Mouse (Mus musculus) heart, adult 10 weeks (tissue): ENCODE measurements around the gene A230050P20Rik. TPM values are rescaled to one million over a fixed set of nuclear protein-coding genes. Genes with fewer than 3 reads are reported as not detected.

Experiments
- polyA plus RNA-seq: library from polyadenylated mRNA; stranded (reverse); fragments of 350-450 nt; fragmentation: Illumina TruSeq; extraction: RNeasy Lipid Tissue Mini Kit (QIAGEN cat#74804); gene quantifications from one replicate; pipeline ENCODE4 v1.2.3, GENCODE M21; 2014; ENCODE audit warnings: low read depth, low replicate concordance

Gene A230050P20Rik
- 11.0 TPM for polyA plus RNA-seq

DNA sequence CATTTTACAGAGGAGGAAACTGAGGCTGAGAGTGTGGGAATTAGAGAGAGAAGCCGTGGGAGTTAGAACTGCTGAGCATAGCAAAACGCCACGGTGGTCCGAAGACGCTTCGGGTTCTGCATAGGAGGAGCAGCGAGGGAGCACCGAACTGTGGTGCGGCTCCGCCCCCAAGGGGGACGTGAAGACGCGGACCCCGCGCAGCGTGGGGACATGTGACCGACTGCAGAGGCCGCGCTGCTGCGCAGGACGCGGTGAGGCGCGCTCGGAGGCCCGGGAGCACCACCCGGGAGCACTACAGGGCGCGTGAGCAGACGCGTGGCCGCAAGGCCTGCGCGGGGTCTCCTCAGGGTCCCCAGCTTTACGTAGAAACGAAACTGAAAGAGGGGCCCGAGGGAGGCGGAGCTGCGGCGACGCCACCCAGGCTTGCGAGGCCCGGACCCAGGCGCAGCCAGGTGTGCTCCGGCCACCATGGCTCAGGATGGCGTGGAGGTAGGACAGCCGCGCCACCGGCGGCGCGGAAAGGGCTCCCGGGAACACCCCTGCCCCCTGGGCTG lies at the start of gene A230050P20Rik:
Gene A230050P20Rik (plus strand): TSS at position 195 of the 554 bp plus-strand sequence.

DNA sequence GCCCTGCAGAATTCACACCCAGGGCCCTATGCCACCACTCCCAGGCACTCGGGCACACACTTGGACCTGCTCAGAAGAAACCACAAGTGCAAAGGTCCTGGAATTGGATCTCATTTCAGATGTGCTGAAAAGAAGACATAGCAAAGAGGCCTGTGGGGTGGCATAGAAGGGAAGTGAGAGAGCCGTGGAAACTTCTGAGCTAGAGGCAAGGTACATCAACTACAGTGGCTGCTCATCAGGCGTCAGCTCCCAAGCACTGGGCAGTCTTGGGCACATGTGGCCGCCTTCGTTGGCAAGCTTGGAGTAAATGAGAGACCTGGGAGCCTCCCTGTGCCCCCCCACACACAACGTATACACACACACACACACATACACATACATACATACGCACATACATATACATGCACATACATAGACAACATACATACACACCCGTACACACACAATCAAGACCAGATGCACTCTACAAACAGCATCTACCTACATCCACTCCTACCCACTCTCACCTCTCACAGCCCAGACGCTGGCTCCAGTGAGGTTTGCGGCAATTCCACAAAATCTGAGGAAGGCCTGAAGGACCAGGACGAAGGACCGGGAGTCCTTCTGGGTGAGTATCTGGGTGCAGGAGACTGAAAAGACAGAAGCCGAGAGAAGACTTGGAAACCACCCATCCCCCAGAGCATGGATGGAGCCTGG lies 10.8 kb downstream of the A230050P20Rik start, which contains the start of gene Angptl6:
Gene Angptl6 (minus strand): TSS at position 631 of the 696 bp plus-strand sequence.

DNA sequence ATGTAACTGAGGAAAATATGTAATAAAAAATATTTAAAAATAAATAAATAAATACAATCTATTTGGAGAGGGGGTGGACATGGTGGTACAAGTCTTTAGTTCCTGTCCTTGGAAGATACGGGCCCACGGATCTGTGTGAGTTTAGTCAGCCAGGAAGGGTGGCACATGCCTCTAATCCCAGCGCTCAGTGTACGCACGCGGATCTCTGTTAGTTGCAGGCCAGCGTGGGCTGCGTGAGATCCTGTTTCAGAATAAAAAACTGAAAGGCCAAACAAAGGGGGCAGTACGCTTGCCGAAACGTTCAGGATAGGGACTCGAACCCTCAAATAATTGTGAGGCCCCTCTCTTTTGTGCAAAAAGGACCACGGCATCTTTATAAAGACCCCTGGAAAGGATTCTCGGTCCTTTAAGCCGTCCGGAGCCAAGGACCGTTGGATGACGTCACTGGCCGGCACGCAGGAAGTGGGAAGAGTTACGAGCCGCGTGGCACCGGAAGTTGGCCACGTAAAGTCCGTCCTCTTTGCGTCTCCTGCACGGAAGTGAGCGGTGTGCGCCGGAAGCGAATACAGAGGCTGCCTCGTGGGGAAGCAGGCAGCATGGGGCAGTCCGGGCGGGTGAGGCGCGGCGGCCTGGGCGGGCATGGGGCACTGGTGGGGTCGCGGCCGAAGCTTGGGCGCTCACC lies 19.4 kb downstream of the A230050P20Rik start, which contains the start of gene Ppan:
Gene Ppan (plus strand): TSS at position 472 of the 682 bp plus-strand sequence.

DNA sequence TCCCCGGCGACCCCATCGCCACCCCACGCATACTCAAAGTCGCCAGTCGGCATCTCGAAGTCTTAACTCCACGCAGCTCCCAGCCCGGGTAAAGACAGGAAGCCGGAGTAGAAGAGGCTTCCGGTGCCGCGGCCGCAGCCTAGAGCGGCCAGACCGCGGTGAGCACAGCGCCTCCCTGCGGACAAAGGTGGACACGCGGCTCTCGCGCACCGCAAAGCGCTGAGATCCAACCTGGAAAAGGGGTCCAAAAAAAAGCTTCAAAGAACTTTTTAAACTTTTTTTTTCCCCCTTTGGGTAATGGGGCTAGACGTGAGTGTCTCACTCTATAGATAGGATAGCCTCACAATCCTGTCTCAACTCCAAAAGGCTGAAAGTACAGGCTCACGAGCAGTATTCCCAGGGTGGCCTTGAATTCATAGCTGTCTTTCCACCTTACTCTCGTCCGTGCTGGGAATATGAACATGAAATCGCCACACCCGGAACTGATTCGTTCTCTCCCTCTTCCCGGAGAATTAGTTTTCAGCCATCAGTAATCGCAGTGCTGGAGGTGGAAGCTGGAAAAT lies 30.1 kb downstream of the A230050P20Rik start, which contains the start of gene Eif3g:
Gene Eif3g (minus strand): TSS at position 113 of the 563 bp plus-strand sequence.

Other genes with a start within 250 kb of the A230050P20Rik start
- gene Ubl5, start 225.8 kb upstream of the A230050P20Rik start, polyA plus RNA-seq = 447 TPM
- gene Fbxl12, start 223.9 kb upstream of the A230050P20Rik start, polyA plus RNA-seq = 17.7 TPM
- gene Pin1, start 216.5 kb upstream of the A230050P20Rik start, polyA plus RNA-seq = 17.5 TPM
- not detected for gene Olfm2, start 122.3 kb upstream of the A230050P20Rik start, polyA plus RNA-seq
- 14.5 TPM for gene Col5a3, start 53.6 kb upstream of the A230050P20Rik start, polyA plus RNA-seq
- not detected for gene Rdh8, start 50.1 kb upstream of the A230050P20Rik start, polyA plus RNA-seq
- 3.9 TPM for gene Angptl6, start 11.1 kb downstream of the A230050P20Rik start, polyA plus RNA-seq
- gene Ppan, start 19.5 kb downstream of the A230050P20Rik start, polyA plus RNA-seq = 11.1 TPM
- 113 TPM for gene Eif3g, start 30.0 kb downstream of the A230050P20Rik start, polyA plus RNA-seq
- gene Dnmt1, start 91.2 kb downstream of the A230050P20Rik start, polyA plus RNA-seq = 9.2 TPM
- gene S1pr2, start 108.1 kb downstream of the A230050P20Rik start, polyA plus RNA-seq = 2.7 TPM
- 123 TPM for gene Mrpl4, start 134.1 kb downstream of the A230050P20Rik start, polyA plus RNA-seq
- gene Icam1, start 147.3 kb downstream of the A230050P20Rik start, polyA plus RNA-seq = 12.4 TPM
- gene Icam4, start 160.7 kb downstream of the A230050P20Rik start, polyA plus RNA-seq = 1.3 TPM
- not detected for gene Icam5, start 163.4 kb downstream of the A230050P20Rik start, polyA plus RNA-seq
- not detected for gene Zglp1, start 198.5 kb downstream of the A230050P20Rik start, polyA plus RNA-seq
- gene Gm49373, start 204.5 kb downstream of the A230050P20Rik start, polyA plus RNA-seq = 0.42 TPM
- 47.3 TPM for gene Fdx1l, start 205.0 kb downstream of the A230050P20Rik start, polyA plus RNA-seq
- gene Gm38431, start 223.4 kb downstream of the A230050P20Rik start, polyA plus RNA-seq = 0.97 TPM
- gene Raver1, start 223.4 kb downstream of the A230050P20Rik start, polyA plus RNA-seq = 23.3 TPM